Mouse (Mus musculus) CH12.LX (cell line): ENCODE results near the gene Ppt1. TPM values are rescaled to one million over a fixed set of nuclear protein-coding genes. Genes with fewer than 3 reads are reported as not detected.
A peak's percentile ranks its signal among the peaks of the same experiment; 100 is the strongest.

ENCODE experiments used
- DNase-seq: peaks from one replicate; pipeline ENCODE4 v3.0.0-alpha.2; 2013; ENCODE audit errors: extremely low read depth
- H3K27ac ChIP-seq: 2 replicates; pipeline ENCODE4 v1.5.1; 2012; ENCODE audit warnings: low read depth, mild to moderate bottlenecking, control low read depth, moderate library complexity; ENCODE audit not compliant: insufficient read depth
- H3K27me3 ChIP-seq: replicated peaks from 2 replicates; pipeline ENCODE3; 2012; ENCODE audit warnings: inconsistent platforms
- H3K36me3 ChIP-seq, 2 experiments: replicated peaks in 1 of 2; 2 replicates each; pipeline versions ENCODE3 to v1.6.1; 2012; ENCODE audit warnings: inconsistent platforms in 1 of 2, low read length in 1 of 2, mild to moderate bottlenecking in 1 of 2, mixed read lengths in 1 of 2, moderate library complexity in 1 of 2; ENCODE audit not compliant: control insufficient read depth in 1 of 2, insufficient read depth in 1 of 2
- H3K4me1 ChIP-seq, 2 experiments: 2 replicates each; pipeline ENCODE4 v1.6.1; 2012; ENCODE audit warnings: inconsistent platforms in 1 of 2, moderate library complexity in 1 of 2; ENCODE audit not compliant: insufficient read depth in 2 of 2, control insufficient read depth in 1 of 2
- H3K4me2 ChIP-seq: 2 replicates; pipeline ENCODE4 v1.6.1; 2012; ENCODE audit warnings: low read depth, mild to moderate bottlenecking, control low read depth; ENCODE audit not compliant: poor library complexity, insufficient read depth, severe bottlenecking
- H3K4me3 ChIP-seq, 3 experiments: fragments of 150-350 bp in 1 of 3; sonication (generic) in 1 of 3; replicated peaks in 1 of 3; 2 replicates each; pipeline versions ENCODE3 to v1.5.1; 2011 to 2012; ENCODE audit warnings: low read depth in 2 of 3, low read length in 2 of 3, mild to moderate bottlenecking in 2 of 3, moderate library complexity in 2 of 3, control low read depth in 1 of 3, improper control_type of control experiment in 1 of 3, inconsistent platforms in 1 of 3, mixed read lengths in 1 of 3; ENCODE audit not compliant: poor library complexity in 1 of 3
- H3K79me2 ChIP-seq: replicated peaks from 2 replicates; pipeline ENCODE4 v1.6.1; 2012; ENCODE audit warnings: mild to moderate bottlenecking, moderate library complexity; ENCODE audit not compliant: control insufficient read depth, poor library complexity, insufficient read depth, severe bottlenecking; ENCODE audit errors: extremely low read depth
- H3K9ac ChIP-seq: 2 replicates; pipeline ENCODE4 v1.6.1; 2012; ENCODE audit warnings: low read depth, mild to moderate bottlenecking, control low read depth, moderate library complexity; ENCODE audit not compliant: insufficient read depth
- H3K9me3 ChIP-seq: replicated peaks from 2 replicates; pipeline ENCODE3; 2012; ENCODE audit warnings: low read length, inconsistent platforms, mixed read lengths
- BHLHE40 ChIP-seq: IDR thresholded peaks from 2 replicates; pipeline ENCODE4 v1.6.1; 2011; ENCODE audit warnings: mild to moderate bottlenecking, low read depth, low read length, improper control_type of control experiment
- CTCF ChIP-seq, 2 experiments: IDR thresholded peaks in 1 of 2; conservative IDR thresholded peaks in 1 of 2; 2 replicates each; pipeline ENCODE4 v1.5.1; 2011 to 2012; ENCODE audit warnings: low read depth in 2 of 2, low read length in 2 of 2, improper control_type of control experiment in 1 of 2, inconsistent platforms in 1 of 2, mild to moderate bottlenecking in 1 of 2, moderate library complexity in 1 of 2
- ELF1 ChIP-seq: IDR thresholded peaks from 2 replicates; pipeline ENCODE4 v1.6.1; 2014; ENCODE audit warnings: low read depth, mild to moderate bottlenecking, inconsistent platforms, low read length, improper control_type of control experiment
- HCFC1 ChIP-seq: IDR thresholded peaks from 2 replicates; pipeline ENCODE4 v1.6.1; 2012; ENCODE audit warnings: low read depth, mild to moderate bottlenecking, inconsistent platforms, low read length, improper control_type of control experiment
- JUN ChIP-seq: IDR thresholded peaks from 2 replicates; pipeline ENCODE4 v1.6.1; 2011; ENCODE audit warnings: low read depth, mild to moderate bottlenecking, low read length, improper control_type of control experiment, moderate library complexity; ENCODE audit not compliant: insufficient read depth
- KAT2A ChIP-seq: IDR thresholded peaks from 2 replicates; pipeline ENCODE4 v1.6.1; 2012; ENCODE audit warnings: low read length, improper control_type of control experiment, inconsistent platforms; ENCODE audit not compliant: insufficient replicate concordance
- MAX ChIP-seq: IDR thresholded peaks from 2 replicates; pipeline ENCODE4 v1.6.1; 2011; ENCODE audit warnings: low read length, improper control_type of control experiment
- MXI1 ChIP-seq: IDR thresholded peaks from 2 replicates; pipeline ENCODE4 v1.6.1; 2011; ENCODE audit warnings: mild to moderate bottlenecking, low read depth, low read length, improper control_type of control experiment
- MYC ChIP-seq: IDR thresholded peaks from 2 replicates; pipeline ENCODE4 v1.6.1; 2011; ENCODE audit warnings: low read depth, mild to moderate bottlenecking, improper control_type of control experiment, low read length
- NRF1 ChIP-seq: IDR thresholded peaks from 2 replicates; pipeline ENCODE4 v1.6.1; 2014; ENCODE audit warnings: low read depth, mild to moderate bottlenecking, inconsistent platforms, low read length, improper control_type of control experiment, moderate library complexity
- POLR2AphosphoS2 ChIP-seq: IDR thresholded peaks from 2 replicates; pipeline ENCODE4 v1.6.1; 2011; ENCODE audit warnings: low read depth, low read length, improper control_type of control experiment
- SIN3A ChIP-seq: IDR thresholded peaks from 2 replicates; pipeline ENCODE4 v1.6.1; 2012; ENCODE audit warnings: low read length, improper control_type of control experiment, inconsistent platforms
- TBP ChIP-seq: conservative IDR thresholded peaks from 2 replicates; pipeline ENCODE4 v1.6.1; 2011; ENCODE audit warnings: low read depth, low read length, improper control_type of control experiment
- TCF12 ChIP-seq: IDR thresholded peaks from 2 replicates; pipeline ENCODE4 v1.6.1; 2014; ENCODE audit warnings: low read depth, mild to moderate bottlenecking, inconsistent platforms, low read length, improper control_type of control experiment
- ZC3H11A ChIP-seq: IDR thresholded peaks from 2 replicates; pipeline ENCODE4 v1.6.1; 2012; ENCODE audit warnings: low read depth, mild to moderate bottlenecking, inconsistent platforms, low read length, improper control_type of control experiment
- ZMIZ1 ChIP-seq: IDR thresholded peaks from 2 replicates; pipeline ENCODE4 v1.6.1; 2012; ENCODE audit warnings: low read depth, mild to moderate bottlenecking, inconsistent platforms, low read length, improper control_type of control experiment
- dilution Hi-C: fragments of 300-500 bp; cut with MboI; formaldehyde crosslinking; loops from 2 replicates; pipeline ENCODE4 v1.14.3; 2020; ENCODE audit warnings: low sequenced_read_pairs; ENCODE audit not compliant: extremely low pct_unique_long_range_greater_than_20kb, extremely low pct_ligation_motif_present
- in situ Hi-C: fragments of 300-500 bp; cut with MboI; formaldehyde crosslinking; loops from 3 replicates; pipeline ENCODE4 v1.14.3; 2019; ENCODE audit warnings: low sequenced_read_pairs, low pct_ligation_motif_present, low pct_unique_long_range_greater_than_20kb, mixed read lengths
- polyA plus RNA-seq: library from polyadenylated mRNA; unstranded; fragments of >175 nt; gene quantifications from 2 replicates; pipeline ENCODE4 v1.2.1, GENCODE M21; 2012; ENCODE audit warnings: low read depth; ENCODE audit not compliant: insufficient read length
- total RNA-seq, 2 experiments: library from RNA; depleted of rRNA; stranded (reverse); fragments of 300-350 nt in 1 of 2; fragments of >200 nt in 1 of 2; gene quantifications; 2 replicates each; pipeline ENCODE4 v1.2.3; 2012 to 2014

Ppt1 gene
- total and polyA plus RNA-seq, 3 experiments: 23.8 to 30.7 (median 23.9) TPM

DNA sequence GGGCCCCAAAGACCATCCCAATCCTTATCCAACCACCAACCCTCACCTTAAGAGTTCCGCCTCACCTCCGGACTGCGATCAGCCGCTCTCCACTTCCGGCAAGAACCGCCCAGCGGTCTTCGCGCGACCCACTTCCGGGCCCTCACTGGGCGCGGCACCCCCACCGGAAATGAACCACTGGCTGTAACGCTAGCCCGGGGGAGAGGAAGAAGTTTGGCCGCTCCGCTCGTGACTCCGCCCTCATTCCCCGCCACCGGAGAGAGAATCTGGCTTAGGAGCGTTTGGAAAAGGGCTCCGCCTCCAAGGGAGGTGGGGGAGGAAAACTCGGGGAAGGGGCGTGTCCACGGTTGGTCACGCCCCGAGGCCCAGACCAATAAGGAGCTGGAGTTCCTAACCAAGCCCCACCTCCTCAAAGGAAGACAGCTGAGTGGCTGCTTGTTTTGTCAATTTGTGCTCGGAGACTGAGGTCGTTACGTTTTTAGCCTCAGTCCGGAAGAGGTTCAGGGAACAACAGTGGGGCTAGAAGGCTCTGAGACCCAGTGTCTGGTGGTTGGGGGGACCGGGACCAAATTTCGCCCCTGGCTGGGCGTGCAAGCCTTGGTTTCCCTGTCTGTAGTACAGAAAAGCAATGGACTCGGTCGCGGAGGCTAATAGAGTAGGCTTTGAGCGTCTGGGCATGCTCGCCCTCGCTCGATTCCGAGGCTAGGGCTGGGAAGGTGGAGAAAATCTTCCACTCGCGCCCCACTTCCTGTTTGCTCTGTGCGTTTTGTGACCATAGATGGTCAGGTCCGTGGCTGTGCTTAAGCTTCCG, 49.9 kb downstream of the Ppt1 start, which contains the start of gene Cap1 (continued):
- TF ChIP-seq MXI1: peak; percentile 76
- TF ChIP-seq MYC: no peak; the same call in 1 of the 2 replicates
- peak; percentile 70; the same call in 1 of the 2 replicates for TF ChIP-seq KAT2A
- TF ChIP-seq ZC3H11A: no peak
- TF ChIP-seq NRF1: peak; percentile 68
- peak; percentile 89 for TF ChIP-seq TBP
- peak; percentile 83 for TF ChIP-seq HCFC1
- TF ChIP-seq SIN3A: peak; percentile 82
- peak; percentile 61 for TF ChIP-seq TCF12
- peak; percentile 72 for TF ChIP-seq BHLHE40

DNA sequence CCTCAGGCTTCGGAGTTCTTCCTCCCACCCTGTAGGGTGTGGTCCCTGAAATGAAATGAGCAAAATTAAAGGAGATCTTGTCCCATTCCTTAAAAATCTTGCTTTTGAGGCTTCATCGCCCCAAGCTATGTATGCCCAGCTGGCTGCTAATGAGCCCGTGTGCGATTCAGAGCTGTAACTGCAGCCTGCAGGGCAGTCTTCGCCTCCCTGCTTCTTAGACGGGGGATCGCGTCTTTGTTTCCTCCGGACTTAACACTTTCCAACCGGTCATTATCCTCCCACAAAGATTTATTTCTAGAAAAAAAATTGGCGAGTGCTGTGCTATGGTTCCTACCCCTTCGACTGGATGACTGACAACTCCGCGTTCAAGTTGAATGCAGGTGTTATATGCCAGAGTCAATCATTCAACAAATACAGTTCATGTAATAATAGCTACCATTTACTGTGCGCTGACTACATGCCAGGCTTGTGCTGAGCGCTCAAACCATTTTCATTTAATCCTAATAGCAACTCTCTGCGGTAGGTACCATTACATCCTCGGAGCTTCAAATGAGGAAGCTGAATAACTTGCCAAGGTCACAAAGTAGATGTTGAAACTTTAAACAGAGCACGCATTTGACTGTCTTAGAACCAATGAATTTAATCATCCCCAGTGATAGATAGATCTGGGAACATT, 50.7 kb downstream of the Ppt1 start:
- in situ Hi-C loops (no loop called here), dilution Hi-C loops (no loop called here)
- peaks cover 33% of the 10 kb centered on the region for H3K79me2 ChIP-seq
- H3K36me3 ChIP-seq: peaks cover 0 to 2% of the 10 kb centered on the region in 2 experiments
- peak overlapping the region; percentile 91 for H3K27ac ChIP-seq
- H3K27me3 ChIP-seq: no peaks in the 10 kb centered on the region
- peak overlapping the region; percentile 59 to 88 (median 69) for H3K4me3 ChIP-seq
- H3K9ac ChIP-seq: peak overlapping the region; percentile 73
- peak overlapping the region; percentile 91 for H3K4me2 ChIP-seq
- no peak for DNase-seq
- H3K9me3 ChIP-seq: no peaks in the 10 kb centered on the region
- peaks cover 3 to 43% of the 10 kb centered on the region in 2 experiments for H3K4me1 ChIP-seq
- no peak for TF ChIP-seq JUN
- peak; percentile 5; the same call in 1 of the 2 replicates for TF ChIP-seq MAX
- TF ChIP-seq CTCF (conservative IDR thresholded peaks at IDR 0.05 in 1 of 2, IDR thresholded peaks at IDR 0.05 in 1 of 2; ENCODE audit: low read depth in 2 of 2, low read length in 2 of 2): no peak
- no peak for TF ChIP-seq TCF12
- no peak for TF ChIP-seq MXI1
- no peak for TF ChIP-seq POLR2AphosphoS2
- TF ChIP-seq, all 38 proteins: peak for 1

DNA sequence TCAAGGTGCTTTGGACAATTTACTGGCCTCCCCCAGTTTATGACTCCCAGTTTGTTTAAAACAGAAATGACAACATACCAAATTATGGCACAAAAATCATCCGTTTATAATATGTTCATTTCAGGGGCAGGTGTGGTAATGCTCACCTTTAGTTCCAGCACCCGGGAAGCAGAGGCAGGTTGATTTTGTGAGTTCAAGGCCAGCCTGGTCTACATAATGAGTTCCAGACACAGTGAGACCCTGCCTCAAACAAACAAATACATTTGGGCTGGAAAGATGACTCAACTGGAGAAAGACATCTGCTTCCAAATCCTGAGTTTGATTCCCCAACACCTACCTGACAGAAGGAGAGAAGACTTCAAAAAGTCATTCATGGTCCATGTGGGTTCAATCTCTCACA, 51.3 kb downstream of the Ppt1 start:
- TF ChIP-seq ELF1 (no peak), ZMIZ1 (no peak), NRF1 (no peak)
- Histone ChIP-seq H3K79me2 (peaks cover 27% of the 10 kb centered on the region), H3K4me3 (no peak overlapping the region), H3K4me1 (peaks cover 7 to 43% of the 10 kb centered on the region in 2 experiments), H3K27me3 (no peaks in the 10 kb centered on the region), H3K27ac (no peak overlapping the region), H3K9me3 (no peaks in the 10 kb centered on the region), H3K36me3 (no peaks in the 10 kb centered on the region), H3K9ac (peak overlapping the region; percentile 73; the same call in 1 of the 2 replicates), H3K4me2 (peak overlapping the region; percentile 91)
- in situ Hi-C loops (no loop called here), dilution Hi-C loops (no loop called here)
- no peak for DNase-seq
